Mouse (Mus musculus): ENCODE data around the gene C3. TPM values are rescaled to one million over a fixed set of nuclear protein-coding genes. Genes with fewer than 3 reads are reported as not detected.

The C3 gene
- total and polyA plus RNA-seq, 2 experiments from 2014 or later, result 0.78 to 1.8 TPM

GRCm38 (mm10) chr17:57194041-57194507 lies 33.9 kb downstream of the C3 start, which contains the start of gene Tnfsf14:
TSS of gene Tnfsf14 (minus strand) at chr17:57194177.
- no peak within 1 kb of the TSS for H3K4me3 ChIP-seq (ENCODE audit: low read length)
- no peak within 1 kb of the TSS for H3K9ac ChIP-seq (replicated peaks; ENCODE audit: low read length)
- TF ChIP-seq CTCF (IDR thresholded peaks at IDR 0.05; ENCODE audit: low read depth), result no peak
- H3K27ac ChIP-seq, result no peak within 1 kb of the TSS
- 82% methylated on average over 11 of the region's 11 CpGs for WGBS
- ATAC-seq (no peak), DNase-seq (ENCODE audit: low spot score) (no peak)
- H3K36me3 ChIP-seq (ENCODE audit: insufficient read depth, low read length), result no peaks in the 10 kb centered on the region
- H3K9me3 ChIP-seq (ENCODE audit: low read length), result no peaks in the 10 kb centered on the region
- no peaks in the 10 kb centered on the region for H3K4me1 ChIP-seq (ENCODE audit: insufficient read depth, low read length)
- no peaks in the 10 kb centered on the region for H3K27me3 ChIP-seq (ENCODE audit: insufficient read depth, low read length)
- H3K4me2 ChIP-seq (ENCODE audit: low read depth, low read length), result no peak within 1 kb of the TSS

- Histone ChIP-seq H3K4me2 (ENCODE audit: low read depth, low read length) (no peak overlapping the region), H3K36me3 (ENCODE audit: insufficient read depth, low read length) (no peaks in the 10 kb centered on the region), H3K27ac (no peak overlapping the region), H3K4me3 (ENCODE audit: low read length) (no peak overlapping the region), H3K9me3 (ENCODE audit: low read length) (no peaks in the 10 kb centered on the region), H3K9ac (replicated peaks; ENCODE audit: low read length) (no peak overlapping the region), H3K4me1 (ENCODE audit: insufficient read depth, low read length) (no peaks in the 10 kb centered on the region), H3K27me3 (ENCODE audit: insufficient read depth, low read length) (no peaks in the 10 kb centered on the region)
- no peak for ATAC-seq
- 86% methylated on average over 12 of the region's 12 CpGs for WGBS
- DNase-seq (ENCODE audit: low spot score), result no peak
- TF ChIP-seq CTCF (IDR thresholded peaks at IDR 0.05; ENCODE audit: low read depth), result no peak
Observed at GRCm38 (mm10) chr17:57188510-57189192, 39.3 kb downstream of the C3 start.

- 75% methylated on average over 2 of the region's 2 CpGs for WGBS
- Histone ChIP-seq H3K4me2 (ENCODE audit: low read depth, low read length) (no peak overlapping the region), H3K4me1 (ENCODE audit: insufficient read depth, low read length) (no peaks in the 10 kb centered on the region), H3K27ac (no peak overlapping the region), H3K4me3 (ENCODE audit: low read length) (no peak overlapping the region), H3K9me3 (ENCODE audit: low read length) (no peaks in the 10 kb centered on the region), H3K9ac (replicated peaks; ENCODE audit: low read length) (no peak overlapping the region), H3K27me3 (ENCODE audit: insufficient read depth, low read length) (no peaks in the 10 kb centered on the region), H3K36me3 (ENCODE audit: insufficient read depth, low read length) (no peaks in the 10 kb centered on the region)
- no peak for TF ChIP-seq CTCF (IDR thresholded peaks at IDR 0.05; ENCODE audit: low read depth)
- ATAC-seq (no peak), DNase-seq (ENCODE audit: low spot score) (no peak)
Observed at GRCm38 (mm10) chr17:57185641-57186040, 42.3 kb downstream of the C3 start.

GRCm38 (mm10) chr17:57182871-57183270 lies 45.1 kb downstream of the C3 start:
- H3K27ac ChIP-seq, result no peak overlapping the region
- no peak for TF ChIP-seq CTCF (IDR thresholded peaks at IDR 0.05; ENCODE audit: low read depth)
- 69% methylated on average over 3 of the region's 3 CpGs for WGBS
- H3K9me3 ChIP-seq (ENCODE audit: low read length), result no peaks in the 10 kb centered on the region
- H3K4me1 ChIP-seq (ENCODE audit: insufficient read depth, low read length), result no peaks in the 10 kb centered on the region
- no peaks in the 10 kb centered on the region for H3K27me3 ChIP-seq (ENCODE audit: insufficient read depth, low read length)
- no peak overlapping the region for H3K4me3 ChIP-seq (ENCODE audit: low read length)
- ATAC-seq, result no peak
- no peaks in the 10 kb centered on the region for H3K36me3 ChIP-seq (ENCODE audit: insufficient read depth, low read length)
- H3K9ac ChIP-seq (replicated peaks; ENCODE audit: low read length), result no peak overlapping the region
- no peak for DNase-seq (ENCODE audit: low spot score)
- H3K4me2 ChIP-seq (ENCODE audit: low read depth, low read length), result no peak overlapping the region

- Histone ChIP-seq H3K36me3 (ENCODE audit: insufficient read depth, low read length) (no peaks in the 10 kb centered on the region), H3K27ac (no peak overlapping the region), H3K4me3 (ENCODE audit: low read length) (no peak overlapping the region), H3K4me1 (ENCODE audit: insufficient read depth, low read length) (no peaks in the 10 kb centered on the region), H3K9me3 (ENCODE audit: low read length) (no peaks in the 10 kb centered on the region), H3K4me2 (ENCODE audit: low read depth, low read length) (no peak overlapping the region), H3K9ac (replicated peaks; ENCODE audit: low read length) (no peak overlapping the region), H3K27me3 (ENCODE audit: insufficient read depth, low read length) (no peaks in the 10 kb centered on the region)
- no peak for ATAC-seq
- TF ChIP-seq CTCF (IDR thresholded peaks at IDR 0.05; ENCODE audit: low read depth), result peak; percentile 43; the same call in 1 of the 2 replicates
- WGBS, result 39% methylated on average over 8 of the region's 8 CpGs
- DNase-seq (ENCODE audit: low spot score), result no peak
Observed at GRCm38 (mm10) chr17:57180363-57180762, 47.6 kb downstream of the C3 start.

- WGBS, result 71% methylated on average over 4 of the region's 4 CpGs
- Histone ChIP-seq H3K4me1 (ENCODE audit: insufficient read depth, low read length) (no peaks in the 10 kb centered on the region), H3K9me3 (ENCODE audit: low read length) (no peaks in the 10 kb centered on the region), H3K36me3 (ENCODE audit: insufficient read depth, low read length) (no peaks in the 10 kb centered on the region), H3K4me2 (ENCODE audit: low read depth, low read length) (no peak overlapping the region), H3K4me3 (ENCODE audit: low read length) (no peak overlapping the region), H3K27ac (no peak overlapping the region), H3K27me3 (ENCODE audit: insufficient read depth, low read length) (no peaks in the 10 kb centered on the region), H3K9ac (replicated peaks; ENCODE audit: low read length) (no peak overlapping the region)
- no peak for TF ChIP-seq CTCF (IDR thresholded peaks at IDR 0.05; ENCODE audit: low read depth)
- DNase-seq (ENCODE audit: low spot score) (no peak), ATAC-seq (no peak)
Observed at GRCm38 (mm10) chr17:57173351-57173750, 54.6 kb downstream of the C3 start.

GRCm38 (mm10) chr17:57172378-57172777 lies 55.6 kb downstream of the C3 start:
- Histone ChIP-seq H3K36me3 (ENCODE audit: insufficient read depth, low read length) (no peaks in the 10 kb centered on the region), H3K4me3 (ENCODE audit: low read length) (no peak overlapping the region), H3K4me2 (ENCODE audit: low read depth, low read length) (no peak overlapping the region), H3K4me1 (ENCODE audit: insufficient read depth, low read length) (no peaks in the 10 kb centered on the region), H3K27me3 (ENCODE audit: insufficient read depth, low read length) (no peaks in the 10 kb centered on the region), H3K9me3 (ENCODE audit: low read length) (no peaks in the 10 kb centered on the region), H3K9ac (replicated peaks; ENCODE audit: low read length) (no peak overlapping the region), H3K27ac (no peak overlapping the region)
- no peak for ATAC-seq
- WGBS, result 75% methylated on average over 5 of the region's 5 CpGs
- no peak for DNase-seq (ENCODE audit: low spot score)
- TF ChIP-seq CTCF (IDR thresholded peaks at IDR 0.05; ENCODE audit: low read depth), result no peak

Measured in hindbrain, postnatal 0 days (tissue).